Mouse (Mus musculus) liver, embryonic 12.5 days (tissue): ENCODE data around the gene Tmem30b. TPM values are rescaled to one million over a fixed set of nuclear protein-coding genes. Genes with fewer than 3 reads are reported as not detected.
"Not testable (repeated sequence)": the region's sequence is repeated elsewhere in the genome, so short reads cannot be mapped to it uniquely, and the experiment has no call there.

Experiments
- ATAC-seq: fragments of 200-750 bp; cut with Nextera tagmentation; 2 replicates; pipeline ENCODE4 v1.8.0; 2017; ENCODE audit warnings: moderate number of reproducible peaks, mild to moderate bottlenecking, moderate library complexity
- H3K27ac ChIP-seq: fragments of 300-500 bp; sonication (generic); 2 replicates; pipeline ENCODE4 v1.5.1; 2016; ENCODE audit warnings: mild to moderate bottlenecking
- H3K27me3 ChIP-seq: fragments of 300-500 bp; sonication (generic); replicated peaks from 2 replicates; pipeline ENCODE4 v1.6.1; 2016; ENCODE audit warnings: mild to moderate bottlenecking, moderate library complexity
- H3K36me3 ChIP-seq: fragments of 300-500 bp; sonication (generic); 2 replicates; pipeline ENCODE4 v1.6.1; 2016; ENCODE audit warnings: mild to moderate bottlenecking, moderate library complexity
- H3K4me1 ChIP-seq: fragments of 300-500 bp; sonication (generic); 2 replicates; pipeline ENCODE4 v1.6.1; 2016
- H3K4me2 ChIP-seq: fragments of 300-500 bp; sonication (generic); 2 replicates; pipeline ENCODE4 v1.6.1; 2016; ENCODE audit warnings: mild to moderate bottlenecking, moderate library complexity
- H3K4me3 ChIP-seq: fragments of 300-500 bp; sonication (generic); 2 replicates; pipeline ENCODE4 v1.5.1; 2016; ENCODE audit warnings: mild to moderate bottlenecking, moderate library complexity
- H3K9ac ChIP-seq: fragments of 300-500 bp; sonication (generic); 2 replicates; pipeline ENCODE4 v1.6.1; 2016; ENCODE audit warnings: mild to moderate bottlenecking, moderate library complexity
- H3K9me3 ChIP-seq: fragments of 300-500 bp; sonication (generic); replicated peaks from 2 replicates; pipeline ENCODE4 v1.6.1; 2016; ENCODE audit warnings: mild to moderate bottlenecking, moderate library complexity
- WGBS: fragments of 180-500 bp; shearing (Covaris S2); methylation state at CpG from one replicate; pipeline ENCODE4 v1.1.7; 2016; ENCODE audit not compliant: insufficient replicate concordance; 5-methylcytosine and 5-hydroxymethylcytosine counted together
- polyA plus RNA-seq: library from polyadenylated mRNA; unstranded; fragments of >200 nt; fragmentation: Nextera tagmentation; extraction: Ambion mirVana; gene quantifications from 2 replicates; pipeline ENCODE4 v1.2.1, GENCODE M21; 2016

Gene Tmem30b
- polyA plus RNA-seq, 1 experiment from 2014 or later: 0.87 TPM

DNA sequence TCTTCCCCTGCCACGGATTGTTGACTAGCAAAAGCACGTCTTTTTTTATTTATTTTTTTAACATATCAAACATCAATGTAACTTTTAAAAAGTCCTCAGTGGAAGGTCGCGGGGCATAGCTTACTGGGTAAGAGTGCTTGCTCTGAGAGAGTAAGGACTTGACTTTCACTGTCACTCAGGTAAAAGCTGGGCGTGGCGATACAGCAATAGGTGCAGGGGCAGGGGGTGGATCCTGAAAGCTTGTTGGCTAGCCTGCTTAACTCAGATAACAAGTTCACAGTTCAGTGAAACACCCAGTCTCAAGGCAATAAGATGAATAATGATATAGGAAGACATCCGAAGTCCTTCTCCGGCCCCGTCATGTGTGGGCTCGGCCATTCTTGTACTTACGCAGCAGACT, 16.6 kb downstream of the Tmem30b start:
- 66% methylated on average over 11 of the region's 11 CpGs for WGBS
- no peaks in the 10 kb centered on the region for H3K4me1 ChIP-seq
- no peak overlapping the region for H3K4me3 ChIP-seq
- no peaks in the 10 kb centered on the region for H3K9me3 ChIP-seq
- ATAC-seq: no peak
- no peak overlapping the region for H3K4me2 ChIP-seq
- H3K36me3 ChIP-seq: no peaks in the 10 kb centered on the region
- 0 out of 2 replicates have a peak, but pooled peaks cover 5% of the 10 kb centered on the region for H3K27me3 ChIP-seq
- no peak overlapping the region for H3K9ac ChIP-seq
- H3K27ac ChIP-seq: no peak overlapping the region

DNA sequence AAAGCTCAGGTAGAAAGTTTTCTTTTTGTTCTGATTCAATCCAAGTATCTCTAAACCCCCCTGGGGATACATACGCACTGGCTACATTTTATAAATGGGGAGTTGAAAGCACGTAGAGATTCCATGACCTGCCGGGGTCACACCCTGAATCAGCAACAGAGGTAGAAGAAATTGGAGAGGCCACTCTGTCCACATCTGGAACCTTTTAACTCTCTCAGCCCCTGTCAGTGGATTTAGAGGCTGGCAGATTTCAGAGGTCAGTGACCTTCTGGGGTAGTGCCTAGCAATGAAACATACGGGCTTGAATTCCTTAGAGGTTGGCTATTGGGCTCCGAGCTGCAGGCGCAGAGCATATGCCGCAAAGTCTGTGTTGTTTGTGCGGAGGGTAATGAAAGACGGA, 17.1 kb downstream of the Tmem30b start:
- WGBS: 65% methylated on average over 9 of the region's 9 CpGs

DNA sequence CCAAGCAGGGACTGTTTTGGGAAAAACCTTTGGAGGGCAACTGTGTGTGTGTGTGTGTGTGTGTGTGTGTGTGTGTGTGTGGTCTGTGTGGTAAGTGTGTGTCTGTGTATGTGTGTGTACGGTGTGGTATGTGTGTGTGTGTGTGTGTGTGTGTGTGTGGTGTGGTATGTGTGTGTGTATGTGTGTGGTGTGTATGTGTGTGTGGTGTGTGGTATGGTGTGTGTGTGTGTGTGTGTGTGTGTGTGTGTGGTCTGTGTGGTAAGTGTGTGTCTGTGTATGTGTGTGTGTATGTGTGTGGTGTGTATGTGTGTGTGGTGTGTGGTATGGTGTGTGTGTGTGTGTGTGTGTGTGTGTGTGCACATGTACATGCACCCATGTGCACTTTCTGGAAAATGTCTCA, 18.1 kb downstream of the Tmem30b start:
- not testable (repeated sequence) for H3K27me3 ChIP-seq, H3K9ac ChIP-seq, H3K4me3 ChIP-seq, H3K4me1 ChIP-seq, H3K9me3 ChIP-seq, ATAC-seq, H3K36me3 ChIP-seq, H3K27ac ChIP-seq, H3K4me2 ChIP-seq
- 78% methylated on average over 1 of the region's 1 CpGs for WGBS

More for the DNA sequence above, 17.1 kb downstream of the Tmem30b start:
- ATAC-seq: no peak
- Histone ChIP-seq H3K27me3 (0 out of 2 replicates have a peak, but pooled peaks cover 5% of the 10 kb centered on the region), H3K4me2 (no peak overlapping the region), H3K9ac (no peak overlapping the region), H3K27ac (no peak overlapping the region), H3K36me3 (no peaks in the 10 kb centered on the region), H3K4me3 (no peak overlapping the region), H3K9me3 (no peaks in the 10 kb centered on the region), H3K4me1 (no peaks in the 10 kb centered on the region)

DNA sequence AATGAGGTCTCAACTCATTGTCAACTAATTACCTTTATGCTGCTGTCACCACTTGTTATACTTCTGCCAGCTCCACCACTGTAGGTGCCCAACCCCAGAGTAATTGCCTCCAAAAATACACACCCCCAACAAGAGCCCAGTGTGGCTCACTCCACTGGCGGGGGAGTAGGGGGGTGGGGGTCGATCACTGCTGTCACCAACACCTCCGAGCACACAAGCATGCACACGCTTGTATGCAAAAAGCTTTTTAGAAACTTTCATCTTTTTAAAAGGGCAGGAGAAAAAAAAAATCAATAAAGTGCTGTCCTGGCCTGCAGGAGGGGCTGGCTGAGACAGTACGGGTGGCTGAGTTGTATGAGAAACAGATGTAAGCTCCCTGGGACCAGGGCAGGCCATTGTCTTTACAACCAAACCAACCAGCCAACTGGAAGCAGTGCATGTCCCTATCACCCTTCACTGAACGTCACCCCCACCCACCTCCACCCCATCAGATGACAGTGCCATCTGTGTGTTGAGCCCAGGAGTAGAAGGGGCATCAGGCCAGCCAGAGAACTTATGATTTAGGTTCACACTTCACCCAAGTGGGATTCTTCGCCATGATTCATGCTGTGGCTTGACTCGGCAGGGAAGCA, 20.8 kb downstream of the Tmem30b start:
- H3K27me3 ChIP-seq: 0 out of 2 replicates have a peak, but pooled peaks cover 3% of the 10 kb centered on the region
- no peak for ATAC-seq
- no peaks in the 10 kb centered on the region for H3K4me1 ChIP-seq
- H3K9me3 ChIP-seq: no peaks in the 10 kb centered on the region
- H3K4me3 ChIP-seq: no peak overlapping the region
- H3K36me3 ChIP-seq: no peaks in the 10 kb centered on the region
- 64% methylated on average over 8 of the region's 8 CpGs for WGBS
- H3K9ac ChIP-seq: no peak overlapping the region
- no peak overlapping the region for H3K27ac ChIP-seq
- H3K4me2 ChIP-seq: no peak overlapping the region

DNA sequence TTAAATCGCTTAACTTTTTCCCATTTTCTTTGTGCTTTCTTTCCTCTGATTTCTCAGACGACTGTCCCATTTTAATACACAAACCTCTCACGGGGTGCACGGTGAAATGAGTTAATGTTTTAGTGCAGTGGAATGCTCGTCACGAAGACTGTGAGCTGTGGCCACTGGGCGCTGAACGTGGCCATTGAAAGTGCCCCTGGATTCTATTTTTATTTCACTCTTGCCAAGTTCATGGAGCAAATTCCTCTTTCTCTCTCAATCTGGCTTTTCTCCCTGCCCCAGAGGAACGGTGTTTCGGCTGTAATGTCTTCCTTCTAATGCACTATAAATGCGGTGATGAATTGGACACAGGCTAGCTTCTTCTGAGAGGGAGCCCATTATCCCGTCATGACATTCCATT, 23.1 kb downstream of the Tmem30b start:
- Histone ChIP-seq H3K4me1 (no peaks in the 10 kb centered on the region), H3K4me2 (no peak overlapping the region), H3K27ac (no peak overlapping the region), H3K4me3 (no peak overlapping the region), H3K9me3 (no peaks in the 10 kb centered on the region), H3K27me3 (no peaks in the 10 kb centered on the region), H3K36me3 (no peaks in the 10 kb centered on the region), H3K9ac (no peak overlapping the region)
- WGBS: 75% methylated on average over 12 of the region's 12 CpGs
- no peak for ATAC-seq

DNA sequence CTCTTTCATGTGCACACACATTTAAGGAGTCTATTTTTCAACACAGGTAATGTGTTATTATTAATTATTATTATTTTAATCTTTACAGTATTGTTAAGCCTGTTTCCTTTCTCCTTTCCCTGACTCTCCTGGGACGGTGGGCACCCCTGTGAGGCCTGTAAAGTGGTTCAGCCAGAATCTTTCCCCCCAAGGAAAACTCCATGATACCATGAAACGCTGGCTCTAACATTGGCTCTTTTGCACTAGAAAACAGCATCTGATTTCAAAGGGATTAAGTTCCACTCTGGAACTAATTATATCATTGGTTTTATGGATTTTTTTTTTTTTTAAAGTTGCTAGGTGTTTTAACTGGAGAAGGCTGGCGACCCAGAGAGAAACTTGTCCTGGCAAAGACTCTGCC, 24.2 kb downstream of the Tmem30b start:
- H3K4me1 ChIP-seq: no peaks in the 10 kb centered on the region
- H3K36me3 ChIP-seq: no peaks in the 10 kb centered on the region
- no peak overlapping the region for H3K27ac ChIP-seq
- no peak for ATAC-seq
- H3K27me3 ChIP-seq: no peaks in the 10 kb centered on the region
- WGBS: 63% methylated on average over 3 of the region's 3 CpGs
- H3K4me3 ChIP-seq: no peak overlapping the region
- H3K9me3 ChIP-seq: no peaks in the 10 kb centered on the region
- H3K4me2 ChIP-seq: no peak overlapping the region
- H3K9ac ChIP-seq: no peak overlapping the region

DNA sequence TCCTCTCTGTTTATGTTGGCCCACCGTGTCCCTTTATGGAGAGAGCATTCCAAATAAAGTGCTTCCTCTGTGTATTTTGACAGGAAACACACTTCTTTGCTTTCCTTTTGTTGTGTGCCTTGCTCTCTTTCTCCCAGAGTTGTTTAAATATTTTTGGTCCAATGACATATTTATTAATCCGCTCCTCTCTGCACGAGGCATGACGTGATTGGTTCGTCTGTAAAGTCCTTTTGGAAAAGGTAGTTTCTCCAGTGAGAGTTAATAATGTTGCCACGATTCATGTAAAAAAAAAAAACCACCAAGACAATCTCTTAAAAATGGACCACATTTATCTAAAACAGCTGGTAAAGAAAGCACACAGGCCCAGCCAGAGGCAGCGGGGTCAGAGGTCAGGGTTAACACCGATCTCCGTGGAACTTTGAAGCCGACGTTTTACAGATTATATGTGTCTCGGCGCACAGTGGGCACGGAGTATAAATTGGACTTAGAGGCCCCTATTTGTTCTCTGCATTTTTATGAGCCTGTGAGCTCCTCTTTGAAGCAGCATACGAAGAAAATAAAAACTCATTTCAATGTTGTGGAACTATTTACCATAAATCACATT, 24.9 kb downstream of the Tmem30b start:
- H3K4me2 ChIP-seq: no peak overlapping the region
- no peaks in the 10 kb centered on the region for H3K27me3 ChIP-seq
- H3K9ac ChIP-seq: no peak overlapping the region
- H3K27ac ChIP-seq: no peak overlapping the region
- ATAC-seq: no peak
- no peaks in the 10 kb centered on the region for H3K9me3 ChIP-seq
- no peaks in the 10 kb centered on the region for H3K36me3 ChIP-seq
- no peak overlapping the region for H3K4me3 ChIP-seq
- H3K4me1 ChIP-seq: no peaks in the 10 kb centered on the region
- WGBS: 60% methylated on average over 15 of the region's 15 CpGs

DNA sequence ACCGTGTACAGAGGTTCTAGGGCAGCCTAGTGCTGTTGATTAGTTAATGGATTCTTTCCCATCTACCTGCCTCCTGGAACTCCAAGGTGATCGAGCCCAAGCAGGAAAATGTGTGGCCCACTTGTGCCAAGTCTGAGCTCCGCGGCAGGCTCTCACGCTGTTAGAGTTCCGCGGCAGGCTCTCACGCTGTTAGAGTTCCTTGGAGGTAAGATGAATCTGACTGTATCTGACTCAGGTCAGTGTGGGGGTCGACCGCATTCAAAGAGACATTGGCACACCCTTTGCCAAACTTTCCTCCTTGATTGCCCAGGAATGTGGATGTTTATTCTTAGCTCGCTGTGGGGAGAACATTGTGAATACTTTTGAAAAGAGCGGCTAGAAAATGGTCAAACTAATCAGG, 28.4 kb downstream of the Tmem30b start:
- no peaks in the 10 kb centered on the region for H3K4me1 ChIP-seq
- H3K9ac ChIP-seq: no peak overlapping the region
- 59% methylated on average over 12 of the region's 12 CpGs for WGBS
- ATAC-seq: no peak
- no peaks in the 10 kb centered on the region for H3K27me3 ChIP-seq
- no peaks in the 10 kb centered on the region for H3K36me3 ChIP-seq
- H3K27ac ChIP-seq: no peak overlapping the region
- no peaks in the 10 kb centered on the region for H3K9me3 ChIP-seq
- no peak overlapping the region for H3K4me2 ChIP-seq
- no peak overlapping the region for H3K4me3 ChIP-seq

DNA sequence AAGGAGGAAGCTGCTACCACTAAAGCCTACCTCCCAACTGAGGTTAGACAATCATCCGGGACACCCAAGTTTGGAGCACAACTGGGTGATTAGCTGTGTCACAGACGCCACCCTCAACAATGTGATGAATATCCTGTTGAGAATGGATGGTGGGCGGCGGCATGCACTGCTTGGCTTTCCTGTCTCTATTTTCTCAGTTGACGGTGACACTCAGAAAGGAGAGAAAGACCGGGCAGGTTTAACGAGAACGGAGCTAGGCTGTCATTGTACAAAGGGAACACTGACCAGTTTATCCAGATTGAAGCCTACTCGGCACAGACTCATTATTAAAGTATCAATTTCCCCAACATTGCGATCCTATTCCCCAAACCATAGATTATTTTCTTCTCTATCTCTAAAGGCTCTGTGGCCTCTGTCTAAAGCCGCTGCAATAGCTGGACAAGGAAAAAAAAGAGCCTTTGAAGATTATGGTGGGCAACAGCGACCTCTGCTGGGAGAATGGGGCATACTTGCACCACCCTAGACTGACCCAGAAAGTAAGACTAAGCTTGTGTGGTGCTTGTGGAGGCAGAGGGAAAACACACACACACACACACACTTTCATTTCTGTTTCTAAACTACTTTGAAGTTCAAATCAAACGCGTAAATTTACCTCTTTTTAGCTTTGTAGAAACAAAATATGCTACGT, 29.0 kb downstream of the Tmem30b start:
- Histone ChIP-seq H3K4me2 (no peak overlapping the region), H3K4me3 (no peak overlapping the region), H3K36me3 (no peaks in the 10 kb centered on the region), H3K27ac (no peak overlapping the region), H3K9ac (no peak overlapping the region), H3K4me1 (no peaks in the 10 kb centered on the region), H3K27me3 (no peaks in the 10 kb centered on the region), H3K9me3 (no peaks in the 10 kb centered on the region)
- 37% methylated on average over 15 of the region's 15 CpGs for WGBS
- 0 out of 2 replicates have a peak, but pooled peaks have one; percentile 21 for ATAC-seq

DNA sequence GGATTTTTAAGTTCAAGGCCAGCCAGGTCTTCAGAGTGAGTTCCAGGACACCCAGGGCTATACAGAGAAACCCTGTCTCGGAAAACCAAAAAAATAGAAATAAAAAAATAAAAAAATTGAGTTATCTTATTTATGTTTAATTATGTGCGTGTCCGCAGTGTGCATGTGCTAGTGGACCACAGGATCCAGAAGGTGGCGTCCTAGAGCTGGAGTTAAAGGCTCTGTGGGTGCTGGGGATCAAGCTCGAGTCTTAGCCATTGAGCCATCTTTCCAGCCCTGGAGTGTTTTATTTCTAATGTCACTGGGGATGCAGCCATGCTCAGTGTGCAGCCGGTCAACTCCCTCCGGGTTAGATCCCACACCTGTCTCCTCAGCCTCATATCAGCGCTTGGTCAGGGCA, 29.7 kb downstream of the Tmem30b start:
- no peaks in the 10 kb centered on the region for H3K9me3 ChIP-seq
- ATAC-seq: no peak

DNA sequence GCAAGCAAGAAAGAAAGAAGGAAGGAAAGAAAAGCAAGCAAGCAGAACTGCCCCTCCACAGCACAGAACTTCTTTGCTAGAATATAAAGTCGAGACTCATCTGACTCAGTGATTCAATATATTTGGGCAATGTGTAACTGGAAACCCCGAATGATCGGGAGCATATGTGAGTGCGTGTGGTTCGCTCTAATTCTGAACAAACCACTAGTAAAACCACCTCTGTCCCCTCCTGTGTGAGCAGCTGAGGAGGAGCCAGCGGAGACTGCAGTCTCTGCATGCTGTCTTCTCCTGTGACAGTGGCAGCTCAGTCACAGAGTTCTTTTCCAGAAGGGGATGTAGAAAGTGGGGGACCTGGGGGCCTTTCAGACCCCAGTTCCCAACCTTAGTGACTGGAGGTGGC, 31.5 kb downstream of the Tmem30b start:
- no peak overlapping the region for H3K4me2 ChIP-seq
- no peak overlapping the region for H3K27ac ChIP-seq
- H3K27me3 ChIP-seq: no peaks in the 10 kb centered on the region
- no peaks in the 10 kb centered on the region for H3K9me3 ChIP-seq
- no peaks in the 10 kb centered on the region for H3K36me3 ChIP-seq
- H3K4me1 ChIP-seq: no peaks in the 10 kb centered on the region
- ATAC-seq: no peak
- no peak overlapping the region for H3K9ac ChIP-seq
- WGBS: 67% methylated on average over 6 of the region's 6 CpGs
- no peak overlapping the region for H3K4me3 ChIP-seq

More for the DNA sequence above, 29.7 kb downstream of the Tmem30b start:
- Histone ChIP-seq H3K4me2 (no peak overlapping the region), H3K27ac (no peak overlapping the region), H3K4me1 (no peaks in the 10 kb centered on the region), H3K36me3 (no peaks in the 10 kb centered on the region), H3K27me3 (no peaks in the 10 kb centered on the region), H3K4me3 (no peak overlapping the region), H3K9ac (no peak overlapping the region)
- WGBS: 71% methylated on average over 8 of the region's 8 CpGs

DNA sequence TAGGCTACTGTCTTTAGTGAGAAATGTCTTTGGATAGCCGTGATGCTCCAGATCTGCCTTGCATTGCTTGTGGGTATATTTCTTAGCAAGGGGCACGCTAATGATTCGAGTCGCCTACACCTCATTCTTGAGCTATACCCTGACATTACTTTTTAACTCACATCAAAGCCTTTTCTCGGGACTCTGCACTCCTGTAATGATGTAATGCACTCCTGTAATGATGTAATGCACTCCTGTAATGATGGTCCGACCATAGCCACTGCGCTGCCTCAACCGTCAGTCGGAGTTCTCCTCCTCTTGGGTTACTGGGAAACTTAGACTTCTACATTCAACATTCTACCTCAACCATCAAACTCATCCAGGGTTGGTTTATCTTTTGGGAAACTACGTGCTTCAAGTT, 32.2 kb downstream of the Tmem30b start:
- WGBS: 79% methylated on average over 10 of the region's 10 CpGs
- Histone ChIP-seq H3K27ac (no peak overlapping the region), H3K9me3 (no peaks in the 10 kb centered on the region), H3K9ac (no peak overlapping the region), H3K4me1 (no peaks in the 10 kb centered on the region), H3K4me2 (no peak overlapping the region), H3K36me3 (no peaks in the 10 kb centered on the region), H3K4me3 (no peak overlapping the region), H3K27me3 (no peaks in the 10 kb centered on the region)
- no peak for ATAC-seq
